In genomic region chr7:19404476-19404875, GRCm38 (mm10) we compare ENCODE assay signal across 8 mouse cellular contexts. TPM values are rescaled to one million over a fixed set of nuclear protein-coding genes. Genes with fewer than 3 reads are reported as not detected.
DNase-seq lines count a peak whose midpoint lies in the region; ATAC-seq and TF ChIP-seq lines count a peak whose summit lies in the region.

Ckm (plus strand) TSS chr7:19404776.

- no peak within 1 kb of the TSS for H3K27ac ChIP-seq in spleen, adult 2 months (ENCODE audit: insufficient read depth, low read length)
- H3K27ac ChIP-seq in limb, embryonic 10.5 days: peak within 1 kb of the TSS; percentile 68; the same call in 1 of the 2 replicates
- H3K27ac ChIP-seq in stomach, embryonic 16.5 days (ENCODE audit: low read length): no peak within 1 kb of the TSS

- no peak for ATAC-seq in stomach, embryonic 16.5 days (ENCODE audit: insufficient read depth, low FRiP score)

- peaks cover 8% of the 10 kb centered on the region for H3K27me3 ChIP-seq in spleen, adult 2 months (ENCODE audit: control insufficient read depth, insufficient read depth, low read length)
- H3K27me3 ChIP-seq in limb, embryonic 10.5 days (ENCODE audit: low read depth, poor library complexity, severe bottlenecking): peaks cover 73% of the 10 kb centered on the region
- peaks cover 27% of the 10 kb centered on the region for H3K27me3 ChIP-seq in stomach, embryonic 16.5 days (ENCODE audit: control insufficient read depth, insufficient read depth, low read length)

- H3K9ac ChIP-seq in stomach, embryonic 16.5 days (ENCODE audit: low read length): peak within 1 kb of the TSS; percentile 72

- H3K4me3 ChIP-seq in spleen, adult 2 months (ENCODE audit: extremely low read depth, insufficient read depth, insufficient read length): peak within 1 kb of the TSS; percentile 53; the same call in 1 of the 2 replicates
- H3K4me3 ChIP-seq in limb, embryonic 10.5 days: peak within 1 kb of the TSS; percentile 74
- peak within 1 kb of the TSS; percentile 64 for H3K4me3 ChIP-seq in stomach, embryonic 16.5 days (replicated peaks; ENCODE audit: low read length)

- TF ChIP-seq CTCF in spleen, adult 2 months (IDR thresholded peaks at IDR 0.05; ENCODE audit: extremely low read depth, insufficient read depth, insufficient read length, insufficient replicate concordance): no peak

- H3K4me2 ChIP-seq in stomach, embryonic 16.5 days (ENCODE audit: low read depth, low read length): peak within 1 kb of the TSS; percentile 96

- H3K36me3 ChIP-seq in spleen, adult 2 months (ENCODE audit: control insufficient read depth, insufficient read depth, low read length): no peaks in the 10 kb centered on the region
- no peaks in the 10 kb centered on the region for H3K36me3 ChIP-seq in limb, embryonic 10.5 days
- H3K36me3 ChIP-seq in stomach, embryonic 16.5 days (ENCODE audit: control insufficient read depth, insufficient read depth, low read length): no peaks in the 10 kb centered on the region

- intact Hi-C loops in gastrocnemius, postnatal 36 days (cut with DNase I): loop anchor here (5.0 kb wide), 1 partner anchor 98 kb away; no protein-coding TSS in a partner anchor

- H3K9me3 ChIP-seq in limb, embryonic 10.5 days (replicated peaks): peaks cover 5% of the 10 kb centered on the region
- peaks cover 7% of the 10 kb centered on the region for H3K9me3 ChIP-seq in stomach, embryonic 16.5 days (replicated peaks; ENCODE audit: control insufficient read depth, low read length)

- no peak for DNase-seq in spleen, adult 2 months (ENCODE audit: low read depth in 1 of 2, low spot score in 2 of 2)
- DNase-seq in spleen, postnatal 36 days (ENCODE audit: low spot score in 2 of 2): no peak
- no peak for DNase-seq in gastrocnemius, postnatal 36 days
- no peak for DNase-seq in limb, embryonic 10.5 days (ENCODE audit: low spot score)
- no peak for DNase-seq in adipocyte (ENCODE audit: low spot score)
- DNase-seq in urinary bladder, postnatal 25 days (ENCODE audit: low spot score): no peak
- no peak for DNase-seq in retina, embryonic 14.5 days (ENCODE audit: low spot score)

- peaks cover 16% of the 10 kb centered on the region for H3K4me1 ChIP-seq in spleen, adult 2 months (ENCODE audit: control insufficient read depth, insufficient read depth, insufficient read length)
- H3K4me1 ChIP-seq in limb, embryonic 10.5 days: peaks cover 21% of the 10 kb centered on the region
- H3K4me1 ChIP-seq in stomach, embryonic 16.5 days (ENCODE audit: control insufficient read depth, insufficient read depth, low read length): 0 out of 2 replicates have a peak, but pooled peaks cover 5% of the 10 kb centered on the region

- TF ChIP-seq POLR2A in spleen, adult 2 months (IDR thresholded peaks at IDR 0.05; ENCODE audit: low read depth, low read length): no peak

- WGBS in spleen, adult 2 months: 53% methylated on average over 7 of the region's 7 CpGs
- WGBS in limb, embryonic 10.5 days: 56% methylated on average over 7 of the region's 7 CpGs
- 49% methylated on average over 7 of the region's 7 CpGs for WGBS in stomach, embryonic 16.5 days

RNA-seq across cellular contexts. Expression of gene Ckm, which starts in this region (rescaled TPM):
- polyA plus RNA-seq in spleen, adult 2 months (2012; rRNA removed): 0.62 and 0.92 TPM in 2 replicates
- over 10,000 TPM; 41,999 to 48,159 TPM for total RNA-seq in gastrocnemius, postnatal 36 days (2021)
- polyA plus RNA-seq in limb, embryonic 10.5 days (2016; fragmentation: Nextera tagmentation; extraction: Ambion mirVana): not detected in 2 replicates
- polyA plus RNA-seq in stomach, embryonic 16.5 days (2015; fragmentation: Nextera tagmentation; extraction: Ambion mirVana): 50.9 and 378 TPM in 2 replicates

Comparison
In these comparisons a context has a peak if more than half of its experiments do, and no peak if none do; other contexts are left out.
1. RNA of gene Ckm (polyA plus RNA-seq): 50.9 to 378 TPM in stomach, embryonic 16.5 days; 0.62 to 0.92 TPM in spleen, adult 2 months and not detected in limb, embryonic 10.5 days; every median in the first group is over 10 times any median in the second.
2. Peak in every context shown above with its lines, with median percentiles within 50 percentile points of each other: H3K4me3 ChIP-seq.